Mouse (Mus musculus) cerebellum, adult 2 months (tissue): ENCODE measurements around the gene Foxp1.

ENCODE experiments used
- CTCF ChIP-seq: fragments of 200-500 bp; IDR thresholded peaks from 2 replicates; pipeline ENCODE4 v1.5.1; 2011; ENCODE audit warnings: low read depth, mild to moderate bottlenecking, control low read depth, low read length, moderate library complexity, borderline replicate concordance; ENCODE audit not compliant: insufficient read depth
- POLR2A ChIP-seq: fragments of 200-500 bp; IDR thresholded peaks from 2 replicates; pipeline ENCODE4 v1.6.1; 2011; ENCODE audit warnings: low read length, control low read depth, borderline replicate concordance; ENCODE audit not compliant: insufficient read depth

DNA sequence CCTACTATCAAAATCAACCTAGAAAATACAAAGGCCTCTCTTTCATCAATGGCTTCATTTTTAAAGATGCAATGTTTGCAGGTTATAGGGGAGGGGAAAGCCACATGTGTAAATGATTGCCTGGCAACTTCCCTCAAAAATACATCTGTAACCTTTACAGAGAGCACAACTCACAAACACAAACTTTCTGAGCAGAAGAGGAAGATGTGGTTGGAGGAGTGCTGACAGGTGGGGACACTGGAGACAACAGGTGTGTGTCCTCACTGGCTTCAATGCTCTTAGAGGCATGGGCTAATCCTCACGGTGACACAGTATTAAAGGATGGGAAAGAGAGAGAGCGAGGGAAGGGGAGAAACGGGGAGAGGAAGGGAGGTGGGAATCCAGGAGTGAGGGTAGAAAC is 120.2 kb downstream of the Foxp1 start:
- no peak for TF ChIP-seq CTCF
- no peak for TF ChIP-seq POLR2A
